Mouse (Mus musculus) heart, adult 2 months (tissue): ENCODE results near the gene Chid1.

Source experiments
- CTCF ChIP-seq: fragments of 200-600 bp; IDR thresholded peaks from 2 replicates; pipeline ENCODE4 v1.8.1; 2022; ENCODE audit warnings: antibody characterized with exemption, mild to moderate bottlenecking, moderate library complexity
- POLR2A ChIP-seq: fragments of 200-500 bp; IDR thresholded peaks from 2 replicates; pipeline ENCODE4 v1.6.1; 2011; ENCODE audit warnings: mild to moderate bottlenecking, low read depth, low read length, control low read depth; ENCODE audit not compliant: insufficient read depth

DNA sequence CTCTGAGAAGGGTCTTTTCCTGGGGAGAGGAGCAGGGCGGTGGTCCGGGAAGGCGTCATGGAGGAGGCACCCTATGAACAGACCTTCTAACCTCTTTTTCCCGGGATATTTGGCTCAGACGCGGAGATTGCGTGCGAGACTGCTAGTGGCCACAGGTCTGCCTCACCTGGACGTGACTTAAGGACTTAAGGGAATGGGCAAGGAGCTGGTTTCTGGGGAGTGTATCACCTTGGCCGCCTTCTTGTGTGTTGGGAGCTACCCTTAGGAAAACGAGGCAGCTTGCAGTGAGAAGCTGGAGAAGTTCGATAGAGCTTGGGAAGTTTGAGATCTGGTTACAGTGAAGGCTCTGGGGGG, 63.9 kb downstream of the Chid1 start:
- TF ChIP-seq POLR2A (no peak), CTCF (no peak)
